Mouse (Mus musculus) ZHBTc4 (cell line): ENCODE data around the gene Plxna2.
A peak's percentile ranks its signal among the peaks of the same experiment; 100 is the strongest.

ENCODE experiments used
- DNase-seq: peaks from one replicate; pipeline ENCODE4 v3.0.0-alpha.2; 2011; ENCODE audit warnings: low read depth, low spot score

Gene Plxna2

DNA sequence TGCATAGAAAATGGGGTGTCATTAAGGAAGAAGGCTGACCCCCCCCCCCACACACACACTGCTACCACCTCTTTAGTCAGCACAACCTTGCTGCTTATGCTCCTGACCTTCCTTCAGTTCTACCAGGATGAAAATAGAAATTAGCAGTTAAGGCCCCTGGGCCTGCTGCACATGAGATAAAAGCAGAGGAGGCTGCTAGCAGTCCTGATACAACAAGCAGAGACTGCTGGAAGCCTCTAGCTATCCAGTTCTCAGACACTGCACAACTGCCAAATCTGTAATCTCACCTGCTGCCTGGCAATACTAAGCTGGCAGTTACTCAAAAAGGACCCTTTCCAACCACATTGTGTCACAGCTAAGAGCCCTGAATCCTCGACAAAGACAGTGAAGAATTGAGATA, 197.5 kb downstream of the Plxna2 start:
- DNase-seq: no peak

DNA sequence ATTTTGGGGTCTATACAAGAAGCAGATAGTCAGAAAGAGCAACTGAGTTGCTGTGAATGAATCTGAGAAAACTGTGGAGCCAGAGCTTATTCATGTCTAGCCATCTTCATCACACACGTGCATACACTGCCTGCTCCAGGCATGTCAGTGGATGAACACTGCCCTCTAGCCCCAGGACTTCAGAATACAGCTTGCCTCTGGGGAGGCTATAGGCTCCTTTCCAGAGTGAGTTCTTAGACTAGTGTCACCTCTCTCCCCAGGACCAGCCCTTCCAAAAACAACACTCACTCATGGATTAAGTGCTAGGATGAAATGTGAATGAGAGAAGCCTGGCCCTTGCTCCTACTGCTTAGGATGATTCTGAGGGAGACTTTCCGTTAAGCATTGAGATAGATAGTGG, 198.9 kb downstream of the Plxna2 start:
- DNase-seq: peak; percentile 72

DNA sequence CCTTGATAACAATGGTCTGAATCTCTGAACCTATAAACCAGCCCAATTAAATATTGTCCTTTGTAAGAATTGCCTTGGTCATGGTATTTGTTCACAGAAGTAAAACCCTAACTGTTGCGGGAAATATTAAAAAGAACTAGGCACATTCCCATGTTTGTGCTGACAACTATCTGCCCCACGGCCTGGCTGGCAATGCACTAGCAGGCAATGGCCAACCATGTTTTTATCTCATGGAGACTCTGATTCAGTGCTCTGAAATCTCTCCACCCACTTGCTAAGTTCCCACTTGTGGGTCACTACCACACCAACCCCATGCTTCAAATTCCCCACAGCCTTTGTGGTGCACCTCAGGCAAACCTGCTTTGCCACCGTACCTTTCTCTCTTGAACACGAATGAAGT, 202.9 kb downstream of the Plxna2 start:
- no peak for DNase-seq

DNA sequence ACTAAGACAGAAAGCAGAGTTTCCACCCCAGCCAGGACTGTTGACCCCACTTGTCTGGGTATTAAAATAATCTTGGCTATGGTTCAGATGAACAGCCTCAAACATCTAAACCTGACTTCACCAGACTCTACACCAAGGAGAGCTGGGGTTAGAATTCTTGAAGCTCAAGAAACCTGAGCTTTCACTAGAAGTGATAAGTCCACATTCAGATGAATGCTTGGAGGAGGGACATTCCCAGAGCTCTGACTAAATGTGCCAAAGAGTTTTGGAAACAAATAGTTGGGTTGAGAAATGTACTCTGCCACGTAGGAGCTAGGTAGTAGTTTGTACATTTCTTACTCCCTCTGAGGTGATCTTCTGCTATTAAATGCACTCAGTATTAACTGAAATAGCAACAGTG, 203.7 kb downstream of the Plxna2 start:
- no peak for DNase-seq

DNA sequence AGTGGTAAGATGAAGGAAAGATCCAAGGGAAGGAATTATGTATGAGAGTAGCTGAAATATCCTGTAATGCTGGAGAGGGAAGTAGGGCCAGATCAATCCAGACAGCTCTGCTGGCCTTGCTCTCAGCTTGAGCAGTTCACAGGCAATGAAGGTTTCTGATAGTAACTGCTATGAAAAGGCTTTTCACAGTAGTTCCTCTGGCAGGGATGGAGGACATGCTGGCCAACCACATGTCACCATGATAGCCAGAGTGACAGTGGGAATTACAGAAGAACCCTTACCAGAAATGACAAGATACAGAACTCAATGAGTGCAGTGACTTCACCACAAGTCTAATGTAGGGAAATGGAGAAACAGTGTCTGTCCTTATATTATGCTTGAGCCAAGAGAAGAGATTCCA, 210.3 kb downstream of the Plxna2 start:
- DNase-seq: no peak

DNA sequence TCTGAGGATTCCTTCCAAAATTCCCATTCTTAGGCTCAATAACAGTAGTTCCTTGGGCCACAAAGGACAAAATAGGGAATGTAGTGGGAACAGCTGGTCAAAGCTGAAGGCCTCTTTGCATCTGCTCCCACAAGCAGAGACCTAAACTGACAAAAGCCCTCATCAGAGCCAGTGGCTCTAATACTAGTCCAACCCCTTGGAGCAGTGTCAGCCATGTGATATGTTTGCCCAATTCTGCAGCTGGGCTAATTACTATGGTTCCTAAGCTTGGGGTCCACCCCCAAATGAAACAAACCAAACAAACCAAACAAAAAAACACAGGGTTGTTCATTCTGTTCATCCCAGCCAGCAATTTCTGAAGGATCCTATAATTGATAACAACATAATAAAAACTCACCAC, 217.2 kb downstream of the Plxna2 start:
- DNase-seq: no peak

DNA sequence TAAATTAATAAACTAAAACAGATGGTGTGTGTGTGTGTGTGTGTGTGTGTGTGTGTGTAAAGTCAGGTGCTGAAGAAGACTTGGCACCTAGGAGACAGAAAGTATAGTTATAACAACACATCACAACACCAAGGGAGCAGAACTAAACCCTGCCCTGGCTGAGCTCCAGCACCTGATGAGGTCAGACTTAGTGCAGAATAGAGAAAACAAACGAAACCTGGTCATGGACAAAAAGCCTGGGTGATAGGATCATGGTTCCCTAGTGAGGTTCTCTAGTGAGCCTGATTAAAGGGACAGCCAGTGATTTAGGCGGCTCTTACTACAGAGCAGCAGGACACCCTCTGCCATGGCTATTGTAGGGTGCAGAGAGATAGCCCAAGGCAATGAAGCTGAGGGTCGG, 218.2 kb downstream of the Plxna2 start:
- DNase-seq: no peak

DNA sequence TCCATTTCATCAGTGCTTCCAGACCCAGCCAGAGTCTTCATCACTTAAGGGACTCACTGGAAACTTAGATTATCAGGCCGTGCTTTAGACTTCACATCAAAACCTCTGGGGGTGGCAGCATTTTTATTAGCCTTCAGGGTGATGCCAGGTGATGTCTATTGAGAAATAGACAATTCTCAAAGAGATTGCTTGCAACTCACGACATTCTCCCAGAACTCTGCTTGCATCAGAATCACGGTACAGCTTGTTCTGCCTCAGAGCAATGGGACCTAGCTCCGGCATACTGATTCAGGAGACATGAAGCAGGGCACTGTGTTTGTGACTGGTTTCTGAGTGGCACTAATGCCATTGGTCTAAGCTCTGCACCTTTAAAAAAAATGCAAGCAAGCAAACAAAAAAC, 218.7 kb downstream of the Plxna2 start:
- DNase-seq: no peak

DNA sequence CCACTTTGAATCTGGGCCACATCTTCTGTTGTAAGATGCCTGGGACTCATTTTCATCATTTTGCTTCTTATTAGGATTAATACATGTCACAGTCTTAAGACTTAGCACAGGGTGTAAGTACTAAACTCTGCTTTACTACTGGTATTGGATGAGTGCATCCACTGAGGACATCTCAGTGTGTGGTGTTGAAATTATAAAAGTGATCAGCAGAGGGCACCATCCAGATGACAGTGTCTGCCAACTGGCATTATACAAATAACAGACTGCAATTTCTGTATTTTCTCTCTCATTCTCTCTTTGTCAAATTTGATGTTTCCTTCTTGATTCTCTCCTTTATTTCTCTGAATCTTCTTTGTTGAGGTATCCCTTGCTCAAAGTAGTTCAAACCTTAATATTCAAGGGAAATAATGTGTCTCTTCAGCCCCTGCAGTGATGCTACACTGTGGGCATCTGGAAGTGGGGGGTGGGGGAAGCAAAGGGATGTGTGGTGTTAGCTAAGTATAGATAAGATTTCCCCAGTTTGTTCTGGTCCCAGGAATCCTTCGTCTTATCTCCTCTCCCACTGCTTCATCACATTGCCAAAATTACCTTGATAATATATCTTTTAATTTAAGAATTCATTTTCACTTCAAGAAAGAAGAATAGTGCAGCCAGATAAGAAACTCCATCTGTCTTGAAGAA, 221.4 kb downstream of the Plxna2 start:
- peak; percentile 28 for DNase-seq

DNA sequence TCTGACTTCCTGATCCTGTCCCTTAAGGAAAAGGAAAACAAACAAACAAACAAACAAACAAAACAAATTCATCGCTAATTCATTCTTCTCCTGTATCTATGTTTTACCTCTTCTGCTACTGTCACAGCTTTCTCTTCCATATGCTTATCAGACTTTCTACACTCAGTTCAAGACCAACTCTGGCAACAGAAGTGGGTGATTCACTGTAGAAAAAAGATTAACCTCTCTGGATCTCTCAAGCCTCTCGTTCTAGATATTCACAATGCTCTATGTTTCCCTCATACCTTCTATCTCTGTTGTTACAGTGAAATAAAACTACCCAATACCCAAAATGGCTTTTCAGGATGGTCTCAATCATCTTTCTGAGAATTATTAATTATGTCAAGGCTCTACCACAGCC, 225.0 kb downstream of the Plxna2 start:
- DNase-seq: no peak

DNA sequence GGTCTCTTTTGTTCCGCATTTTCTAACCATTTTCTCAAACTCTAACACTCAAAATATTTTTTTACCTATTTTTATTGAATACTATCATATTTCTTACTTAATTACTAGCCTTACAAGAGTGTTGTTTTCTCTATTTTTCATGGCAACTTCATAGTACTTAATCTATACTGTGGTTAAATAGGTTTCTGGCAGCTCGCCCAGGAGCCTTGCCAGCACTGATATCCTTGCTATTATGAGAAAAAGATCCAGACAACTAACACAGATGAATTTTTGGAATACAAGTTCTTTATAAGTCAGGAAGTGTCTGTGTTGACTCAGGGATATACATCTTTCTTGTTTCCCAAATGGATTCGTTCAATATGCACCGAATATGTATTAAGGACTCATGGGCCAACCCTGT, 229.0 kb downstream of the Plxna2 start:
- no peak for DNase-seq

DNA sequence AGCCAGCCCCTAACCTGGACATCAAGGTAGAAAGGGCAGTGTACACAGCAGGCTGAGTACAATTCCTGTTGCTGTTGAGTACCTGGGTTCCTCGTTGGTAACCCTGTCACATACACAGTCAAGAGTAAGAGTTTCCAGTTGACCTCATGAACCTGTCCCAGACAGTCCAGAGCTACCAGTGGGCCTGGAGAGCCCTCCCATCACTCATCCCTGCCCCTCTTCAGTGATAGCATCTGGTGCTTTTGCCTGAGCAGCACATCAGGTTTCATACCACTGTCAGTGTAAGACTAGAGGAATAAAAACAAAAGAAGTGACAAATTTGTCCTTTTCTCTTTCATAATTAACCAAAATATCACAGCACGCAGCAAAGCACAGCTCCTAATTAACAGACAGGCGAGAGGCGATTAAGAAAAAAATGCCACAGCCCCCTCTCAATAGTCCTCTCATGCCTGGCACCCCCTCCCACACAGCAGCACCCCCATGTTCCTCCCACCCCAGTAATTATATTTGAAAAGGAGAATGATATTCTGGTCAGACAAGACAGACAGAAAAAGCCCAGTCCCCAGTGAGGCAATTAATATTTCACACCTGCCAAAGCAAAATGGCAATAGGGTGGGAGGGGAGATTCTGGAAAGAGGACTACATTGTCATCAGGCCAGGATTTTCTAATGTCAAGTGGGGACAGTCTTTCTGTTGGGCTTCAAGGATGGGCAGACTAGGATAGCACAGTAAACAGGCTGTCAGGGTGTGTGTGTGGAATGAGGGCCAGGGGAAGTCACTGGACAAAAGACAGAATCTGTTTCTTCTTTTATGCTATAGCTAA, 233.4 kb downstream of the Plxna2 start:
- DNase-seq: no peak

DNA sequence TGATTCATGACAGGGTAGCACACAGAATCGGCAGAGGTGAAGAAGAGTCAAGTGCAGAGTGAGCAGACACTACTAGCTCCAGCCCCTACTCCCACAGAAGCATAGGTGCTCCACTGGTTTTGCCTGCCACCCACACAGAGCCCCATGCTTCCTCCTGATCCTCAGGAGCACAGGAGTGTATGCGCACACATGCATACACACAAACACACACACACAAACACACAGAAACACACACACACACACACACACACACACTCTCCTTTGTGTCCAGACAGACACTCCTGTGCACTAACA, 234.0 kb downstream of the Plxna2 start:
- DNase-seq: no peak
